Mouse (Mus musculus): ENCODE measurements at regions not wholly inside any gene's neighbourhood (a gene's known extent, or its start where the extent isn't known, plus 50 kb on each side); places are given as distances from the start of the nearest gene placed in this dataset.

- WGBS: 79% methylated on average over 7 of the region's 7 CpGs
- Histone ChIP-seq H3K27ac (ENCODE audit: insufficient read depth, low read depth, low read length) (no peak overlapping the region), H3K27me3 (ENCODE audit: control insufficient read depth, insufficient read depth, low read length) (no peaks in the 10 kb centered on the region), H3K4me3 (ENCODE audit: low read depth, low read length) (no peak overlapping the region), H3K36me3 (ENCODE audit: control insufficient read depth, insufficient read depth, low read length) (no peaks in the 10 kb centered on the region), H3K4me1 (ENCODE audit: control insufficient read depth, insufficient read depth, insufficient read length, low read length) (no peaks in the 10 kb centered on the region)
- TF ChIP-seq POLR2A (IDR thresholded peaks at IDR 0.05; ENCODE audit: low read depth, low read length): no peak
- no peak for TF ChIP-seq CTCF (IDR thresholded peaks at IDR 0.05; ENCODE audit: extremely low read depth, insufficient read length, insufficient replicate concordance, low read depth, low read length)
Observed at GRCm38 (mm10) chr3:18645927-18646326, 697.7 kb downstream of the Cypt12 start.

- TF ChIP-seq POLR2A (IDR thresholded peaks at IDR 0.05; ENCODE audit: low read depth, low read length) (no peak), CTCF (IDR thresholded peaks at IDR 0.05; ENCODE audit: extremely low read depth, insufficient read length, insufficient replicate concordance, low read depth, low read length) (no peak)
- H3K27ac ChIP-seq (ENCODE audit: insufficient read depth, low read depth, low read length): no peak overlapping the region
- WGBS: 67% methylated on average over 1 of the region's 1 CpGs
- no peaks in the 10 kb centered on the region for H3K36me3 ChIP-seq (ENCODE audit: control insufficient read depth, insufficient read depth, low read length)
- H3K4me1 ChIP-seq (ENCODE audit: control insufficient read depth, insufficient read depth, insufficient read length, low read length): no peaks in the 10 kb centered on the region
- no peak overlapping the region for H3K4me3 ChIP-seq (ENCODE audit: low read depth, low read length)
- H3K27me3 ChIP-seq (ENCODE audit: control insufficient read depth, insufficient read depth, low read length): no peaks in the 10 kb centered on the region
Observed at GRCm38 (mm10) chr3:18653557-18653956, 705.3 kb downstream of the Cypt12 start.

GRCm38 (mm10) chr3:18665738-18666137, 717.5 kb downstream of the Cypt12 start:
- WGBS: 34% methylated on average over 2 of the region's 2 CpGs
- no peaks in the 10 kb centered on the region for H3K4me1 ChIP-seq (ENCODE audit: control insufficient read depth, insufficient read depth, insufficient read length, low read length)
- H3K27me3 ChIP-seq (ENCODE audit: control insufficient read depth, insufficient read depth, low read length): no peaks in the 10 kb centered on the region
- no peaks in the 10 kb centered on the region for H3K36me3 ChIP-seq (ENCODE audit: control insufficient read depth, insufficient read depth, low read length)
- H3K27ac ChIP-seq (ENCODE audit: insufficient read depth, low read depth, low read length): no peak overlapping the region
- no peak overlapping the region for H3K4me3 ChIP-seq (ENCODE audit: low read depth, low read length)
- TF ChIP-seq CTCF (IDR thresholded peaks at IDR 0.05; ENCODE audit: extremely low read depth, insufficient read length, insufficient replicate concordance, low read depth, low read length) (no peak), POLR2A (IDR thresholded peaks at IDR 0.05; ENCODE audit: low read depth, low read length) (no peak)

- no peak for TF ChIP-seq POLR2A (IDR thresholded peaks at IDR 0.05; ENCODE audit: low read depth, low read length)
- no peak for TF ChIP-seq CTCF (IDR thresholded peaks at IDR 0.05; ENCODE audit: extremely low read depth, insufficient read length, insufficient replicate concordance, low read depth, low read length)
- H3K27ac ChIP-seq (ENCODE audit: insufficient read depth, low read depth, low read length): no peak overlapping the region
- WGBS: 93% methylated on average over 4 of the region's 4 CpGs
- no peaks in the 10 kb centered on the region for H3K4me1 ChIP-seq (ENCODE audit: control insufficient read depth, insufficient read depth, insufficient read length, low read length)
- H3K36me3 ChIP-seq (ENCODE audit: control insufficient read depth, insufficient read depth, low read length): no peaks in the 10 kb centered on the region
- H3K4me3 ChIP-seq (ENCODE audit: low read depth, low read length): no peak overlapping the region
- H3K27me3 ChIP-seq (ENCODE audit: control insufficient read depth, insufficient read depth, low read length): no peaks in the 10 kb centered on the region
Observed at GRCm38 (mm10) chr3:18667726-18668125, 719.5 kb downstream of the Cypt12 start.

GRCm38 (mm10) chr3:18668936-18669335, 720.7 kb downstream of the Cypt12 start:
- Histone ChIP-seq H3K27me3 (ENCODE audit: control insufficient read depth, insufficient read depth, low read length) (no peaks in the 10 kb centered on the region), H3K36me3 (ENCODE audit: control insufficient read depth, insufficient read depth, low read length) (no peaks in the 10 kb centered on the region), H3K27ac (ENCODE audit: insufficient read depth, low read depth, low read length) (no peak overlapping the region), H3K4me3 (ENCODE audit: low read depth, low read length) (no peak overlapping the region), H3K4me1 (ENCODE audit: control insufficient read depth, insufficient read depth, insufficient read length, low read length) (no peaks in the 10 kb centered on the region)
- WGBS: 69% methylated on average over 3 of the region's 3 CpGs
- TF ChIP-seq CTCF (IDR thresholded peaks at IDR 0.05; ENCODE audit: extremely low read depth, insufficient read length, insufficient replicate concordance, low read depth, low read length) (no peak), POLR2A (IDR thresholded peaks at IDR 0.05; ENCODE audit: low read depth, low read length) (no peak)

GRCm38 (mm10) chr3:18670203-18670700, 722.0 kb downstream of the Cypt12 start:
- no peak overlapping the region for H3K4me3 ChIP-seq (ENCODE audit: low read depth, low read length)
- WGBS: 78% methylated on average over 5 of the region's 5 CpGs
- no peaks in the 10 kb centered on the region for H3K27me3 ChIP-seq (ENCODE audit: control insufficient read depth, insufficient read depth, low read length)
- TF ChIP-seq POLR2A (IDR thresholded peaks at IDR 0.05; ENCODE audit: low read depth, low read length) (no peak), CTCF (IDR thresholded peaks at IDR 0.05; ENCODE audit: extremely low read depth, insufficient read length, insufficient replicate concordance, low read depth, low read length) (no peak)
- H3K4me1 ChIP-seq (ENCODE audit: control insufficient read depth, insufficient read depth, insufficient read length, low read length): no peaks in the 10 kb centered on the region
- H3K36me3 ChIP-seq (ENCODE audit: control insufficient read depth, insufficient read depth, low read length): no peaks in the 10 kb centered on the region
- H3K27ac ChIP-seq (ENCODE audit: insufficient read depth, low read depth, low read length): no peak overlapping the region

GRCm38 (mm10) chr3:18671681-18672080, 723.5 kb downstream of the Cypt12 start:
- TF ChIP-seq POLR2A (IDR thresholded peaks at IDR 0.05; ENCODE audit: low read depth, low read length) (no peak), CTCF (IDR thresholded peaks at IDR 0.05; ENCODE audit: extremely low read depth, insufficient read length, insufficient replicate concordance, low read depth, low read length) (no peak)
- H3K27ac ChIP-seq (ENCODE audit: insufficient read depth, low read depth, low read length): no peak overlapping the region
- H3K4me1 ChIP-seq (ENCODE audit: control insufficient read depth, insufficient read depth, insufficient read length, low read length): no peaks in the 10 kb centered on the region
- H3K4me3 ChIP-seq (ENCODE audit: low read depth, low read length): no peak overlapping the region
- H3K27me3 ChIP-seq (ENCODE audit: control insufficient read depth, insufficient read depth, low read length): no peaks in the 10 kb centered on the region
- H3K36me3 ChIP-seq (ENCODE audit: control insufficient read depth, insufficient read depth, low read length): no peaks in the 10 kb centered on the region
- WGBS: 96% methylated on average over 1 of the region's 1 CpGs

All from small intestine, adult 2 months (tissue).